Mouse (Mus musculus): ENCODE measurements at regions not wholly inside any gene's neighbourhood (a gene's known extent, or its start where the extent isn't known, plus 50 kb on each side); places are given as distances from the start of the nearest gene placed in this dataset.

GRCm38 (mm10) chr11:22608945-22609344, 97.1 kb downstream of the Tmem17 start:
- peaks cover 10% of the 10 kb centered on the region for H3K4me1 ChIP-seq (replicated peaks; ENCODE audit: control insufficient read depth, insufficient read depth, low read length)
- no peak overlapping the region for H3K9ac ChIP-seq (ENCODE audit: low read length)
- no peak overlapping the region for H3K27ac ChIP-seq (ENCODE audit: low read depth)
- H3K36me3 ChIP-seq (ENCODE audit: control insufficient read depth, insufficient read depth, low read length): no peaks in the 10 kb centered on the region
- no peak for DNase-seq (ENCODE audit: low spot score)
- H3K27me3 ChIP-seq (replicated peaks; ENCODE audit: control insufficient read depth, insufficient read depth, low read length): no peaks in the 10 kb centered on the region
- no peak overlapping the region for H3K4me3 ChIP-seq (ENCODE audit: low read depth, low read length)
- no peak for ATAC-seq (replicated peaks; ENCODE audit: low FRiP score, low TSS enrichment, low read depth)
- H3K9me3 ChIP-seq (ENCODE audit: control insufficient read depth, low read length): no peaks in the 10 kb centered on the region
- no peak overlapping the region for H3K4me2 ChIP-seq (ENCODE audit: low read length)

DNA sequence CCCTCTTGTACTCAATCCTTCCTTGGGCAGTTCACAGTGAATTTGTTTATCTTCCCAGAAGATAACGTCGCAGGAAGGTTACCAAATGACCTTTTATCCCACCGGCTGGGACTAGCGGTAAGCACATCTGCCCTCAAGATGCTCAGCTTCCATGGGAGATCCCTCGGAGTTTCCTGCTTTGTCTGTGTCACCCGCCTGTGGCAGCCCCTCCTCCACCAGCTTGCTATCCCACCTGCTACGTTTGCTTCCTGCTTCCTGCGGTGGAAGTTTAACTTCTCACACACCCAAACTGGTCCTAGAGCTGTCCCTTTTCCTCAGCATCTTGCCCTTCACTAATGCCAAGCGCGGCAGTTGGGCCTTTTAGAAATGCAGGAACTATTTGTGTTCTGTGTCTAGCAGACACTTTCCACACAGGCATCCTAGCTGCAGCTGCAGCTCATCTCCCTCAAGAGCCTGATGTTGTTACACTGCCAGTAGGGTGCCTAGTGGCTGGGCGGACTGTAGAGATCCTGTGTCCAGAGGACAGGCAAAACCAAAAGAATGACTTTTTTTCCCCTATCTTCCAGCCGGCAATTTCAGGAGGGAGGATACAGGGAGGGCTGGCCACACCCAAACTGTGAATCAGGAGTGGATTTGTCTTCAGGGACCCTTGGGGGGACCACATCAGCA, 98.7 kb downstream of the Tmem17 start:
- H3K27me3 ChIP-seq (replicated peaks; ENCODE audit: control insufficient read depth, insufficient read depth, low read length): no peaks in the 10 kb centered on the region
- H3K27ac ChIP-seq (ENCODE audit: low read depth): no peak overlapping the region
- H3K4me1 ChIP-seq (replicated peaks; ENCODE audit: control insufficient read depth, insufficient read depth, low read length): peaks cover 10% of the 10 kb centered on the region
- H3K36me3 ChIP-seq (ENCODE audit: control insufficient read depth, insufficient read depth, low read length): no peaks in the 10 kb centered on the region
- no peak for DNase-seq (ENCODE audit: low spot score)
- 3% methylated on average over 12 of the region's 12 CpGs for WGBS
- no peak for ATAC-seq (replicated peaks; ENCODE audit: low FRiP score, low TSS enrichment, low read depth)
- no peaks in the 10 kb centered on the region for H3K9me3 ChIP-seq (ENCODE audit: control insufficient read depth, low read length)
- H3K9ac ChIP-seq (ENCODE audit: low read length): no peak overlapping the region
- H3K4me3 ChIP-seq (ENCODE audit: low read depth, low read length): no peak overlapping the region
- H3K4me2 ChIP-seq (ENCODE audit: low read length): peak overlapping the region; percentile 33

DNA sequence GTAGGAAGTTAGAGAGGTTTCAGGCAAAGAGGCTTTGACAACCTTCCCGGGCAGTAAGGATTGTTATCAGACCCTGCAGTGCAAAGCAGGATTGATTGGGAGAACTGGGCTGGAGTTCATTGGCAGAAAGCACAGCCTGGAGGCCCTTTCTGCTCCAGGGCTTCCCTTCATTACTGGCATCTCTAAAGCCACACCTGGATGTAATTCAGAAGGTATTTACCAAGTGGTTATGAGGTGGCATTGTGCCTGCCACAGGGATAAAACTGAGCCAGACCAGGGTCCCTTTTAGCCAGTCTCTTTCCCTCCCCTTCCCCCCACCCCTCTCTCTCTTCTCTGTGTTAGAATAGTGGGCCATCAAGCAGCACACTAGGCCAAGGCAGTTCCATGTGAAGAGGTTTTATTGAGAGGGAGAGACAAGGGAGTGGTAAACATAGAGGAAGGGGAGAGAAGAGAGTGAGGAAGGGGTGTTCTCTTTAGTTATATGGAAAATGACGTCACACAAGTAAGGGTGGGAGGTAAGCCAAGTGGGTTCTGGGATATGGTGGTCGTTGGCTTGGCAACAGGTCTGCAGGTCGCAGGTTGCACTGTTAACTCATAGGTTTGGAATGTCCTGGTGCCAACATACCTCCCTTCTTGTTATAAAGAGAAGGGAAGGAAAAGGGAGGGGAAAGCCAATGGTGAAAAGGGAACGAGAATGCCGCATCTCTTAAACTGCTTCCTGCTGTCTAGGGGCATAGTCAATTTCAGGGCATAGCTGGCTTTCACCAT, 99.4 kb downstream of the Tmem17 start:
- Histone ChIP-seq H3K4me1 (replicated peaks; ENCODE audit: control insufficient read depth, insufficient read depth, low read length) (peaks cover 10% of the 10 kb centered on the region), H3K36me3 (ENCODE audit: control insufficient read depth, insufficient read depth, low read length) (no peaks in the 10 kb centered on the region), H3K9me3 (ENCODE audit: control insufficient read depth, low read length) (no peaks in the 10 kb centered on the region), H3K4me3 (ENCODE audit: low read depth, low read length) (no peak overlapping the region), H3K4me2 (ENCODE audit: low read length) (no peak overlapping the region; the same call in 1 of the 2 replicates), H3K9ac (ENCODE audit: low read length) (no peak overlapping the region), H3K27ac (ENCODE audit: low read depth) (no peak overlapping the region), H3K27me3 (replicated peaks; ENCODE audit: control insufficient read depth, insufficient read depth, low read length) (no peaks in the 10 kb centered on the region)
- DNase-seq (ENCODE audit: low spot score) (no peak), ATAC-seq (replicated peaks; ENCODE audit: low FRiP score, low TSS enrichment, low read depth) (no peak)
- 53% methylated on average over 6 of the region's 6 CpGs for WGBS

DNA sequence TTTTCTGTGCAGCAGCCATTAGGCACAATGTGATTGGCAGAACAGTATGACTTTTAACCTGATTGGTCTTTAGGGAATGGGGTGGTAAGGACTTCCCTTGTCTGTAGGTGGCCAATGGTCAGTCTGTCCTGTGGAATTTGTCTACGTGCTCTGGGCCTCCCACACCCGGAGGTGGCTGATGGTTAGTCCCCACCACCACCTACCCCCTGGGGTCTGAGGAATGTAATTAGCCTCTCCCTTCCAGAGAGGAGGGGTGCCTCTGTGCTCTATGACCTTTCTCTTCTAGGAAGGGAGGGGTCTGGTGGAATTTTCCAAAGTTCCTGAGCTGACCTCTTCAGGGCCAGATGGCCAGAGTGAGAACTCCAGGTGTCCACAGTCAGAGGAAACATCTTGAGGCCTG, 101.6 kb downstream of the Tmem17 start:
- WGBS: 69% methylated on average over 2 of the region's 2 CpGs
- peaks cover 13% of the 10 kb centered on the region for H3K4me1 ChIP-seq (replicated peaks; ENCODE audit: control insufficient read depth, insufficient read depth, low read length)
- ATAC-seq (replicated peaks; ENCODE audit: low FRiP score, low TSS enrichment, low read depth) (no peak), DNase-seq (ENCODE audit: low spot score) (no peak)
- H3K36me3 ChIP-seq (ENCODE audit: control insufficient read depth, insufficient read depth, low read length): no peaks in the 10 kb centered on the region
- H3K4me2 ChIP-seq (ENCODE audit: low read length): no peak overlapping the region
- H3K4me3 ChIP-seq (ENCODE audit: low read depth, low read length): no peak overlapping the region
- no peak overlapping the region for H3K27ac ChIP-seq (ENCODE audit: low read depth)
- no peaks in the 10 kb centered on the region for H3K9me3 ChIP-seq (ENCODE audit: control insufficient read depth, low read length)
- no peak overlapping the region for H3K9ac ChIP-seq (ENCODE audit: low read length)
- no peaks in the 10 kb centered on the region for H3K27me3 ChIP-seq (replicated peaks; ENCODE audit: control insufficient read depth, insufficient read depth, low read length)

GRCm38 (mm10) chr11:22617204-22617874, 105.5 kb downstream of the Tmem17 start:
- H3K4me2 ChIP-seq (ENCODE audit: low read length): peak overlapping the region; percentile 51
- no peaks in the 10 kb centered on the region for H3K27me3 ChIP-seq (replicated peaks; ENCODE audit: control insufficient read depth, insufficient read depth, low read length)
- H3K9me3 ChIP-seq (ENCODE audit: control insufficient read depth, low read length): no peaks in the 10 kb centered on the region
- H3K9ac ChIP-seq (ENCODE audit: low read length): peak overlapping the region; percentile 23; the same call in 1 of the 2 replicates
- H3K27ac ChIP-seq (ENCODE audit: low read depth): peak overlapping the region; percentile 22; the same call in 1 of the 2 replicates
- WGBS: 13% methylated on average over 21 of the region's 21 CpGs
- no peaks in the 10 kb centered on the region for H3K36me3 ChIP-seq (ENCODE audit: control insufficient read depth, insufficient read depth, low read length)
- ATAC-seq (replicated peaks; ENCODE audit: low FRiP score, low TSS enrichment, low read depth): peak; percentile 70
- peak overlapping the region; percentile 28 for H3K4me3 ChIP-seq (ENCODE audit: low read depth, low read length)
- DNase-seq (ENCODE audit: low spot score): peak; percentile 98
- H3K4me1 ChIP-seq (replicated peaks; ENCODE audit: control insufficient read depth, insufficient read depth, low read length): peaks cover 3% of the 10 kb centered on the region; the same call in 1 of the 2 replicates

DNA sequence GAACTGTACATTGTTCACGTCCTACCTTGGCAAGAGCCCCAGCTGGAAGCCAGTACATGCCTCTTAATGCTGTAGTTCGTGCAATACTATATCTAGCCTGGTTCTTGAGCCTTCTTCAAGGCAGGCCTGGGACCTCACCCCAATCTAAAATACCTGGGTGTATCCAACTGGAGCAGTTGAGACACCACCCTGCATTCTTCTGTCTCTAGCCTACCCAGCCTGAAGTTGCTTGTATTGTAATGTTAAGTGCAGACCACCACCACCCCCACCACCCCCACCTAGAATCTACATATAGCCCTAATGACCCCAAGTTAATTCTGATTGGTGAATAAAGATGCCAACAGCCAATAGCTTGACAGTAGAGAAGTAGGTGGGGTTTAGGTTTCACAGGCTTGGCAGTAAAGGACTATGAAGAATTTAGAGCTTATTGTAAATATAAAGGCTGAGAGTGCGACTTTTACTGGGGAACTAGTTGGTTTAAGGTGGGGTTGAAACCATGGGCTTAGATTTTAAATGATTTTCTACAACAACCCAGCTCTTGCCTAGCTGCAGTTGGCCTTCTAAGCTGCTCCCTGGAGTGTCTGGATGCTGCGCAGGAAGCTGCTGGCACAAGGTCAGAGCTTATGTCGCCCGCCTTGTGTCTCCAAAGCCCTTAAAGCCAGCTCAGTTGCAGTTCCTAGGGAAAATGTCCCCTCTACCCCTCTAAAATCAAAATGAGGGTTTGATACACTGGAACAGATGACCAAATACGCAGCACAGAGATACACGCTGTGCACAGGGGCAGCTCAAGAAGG, 109.2 kb downstream of the Tmem17 start:
- Histone ChIP-seq H3K4me1 (replicated peaks; ENCODE audit: control insufficient read depth, insufficient read depth, low read length) (peaks cover 3% of the 10 kb centered on the region; the same call in 1 of the 2 replicates), H3K27ac (ENCODE audit: low read depth) (no peak overlapping the region)

DNA sequence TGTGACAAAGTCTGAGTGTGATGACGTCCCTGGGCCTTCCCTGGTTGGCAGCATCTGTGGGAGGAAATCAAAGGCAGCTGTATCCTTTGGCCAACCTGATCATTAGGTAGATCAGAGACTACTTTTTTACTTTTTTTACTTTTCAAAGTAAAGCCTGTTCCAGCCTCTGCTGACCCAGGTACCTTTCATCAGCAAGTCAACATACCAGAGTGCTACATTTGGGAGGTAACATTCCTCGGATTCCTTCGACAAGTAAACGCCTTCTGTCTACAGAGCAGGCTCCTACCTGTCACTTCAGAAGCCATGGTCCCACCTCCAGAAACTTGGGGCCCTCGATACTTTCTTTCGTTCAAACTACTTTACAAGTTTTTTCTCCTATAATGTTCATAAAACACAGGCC, 110.0 kb downstream of the Tmem17 start:
- WGBS: 39% methylated on average over 6 of the region's 6 CpGs

More for the DNA sequence above, 109.2 kb downstream of the Tmem17 start:
- Histone ChIP-seq H3K9me3 (ENCODE audit: control insufficient read depth, low read length) (no peaks in the 10 kb centered on the region), H3K36me3 (ENCODE audit: control insufficient read depth, insufficient read depth, low read length) (no peaks in the 10 kb centered on the region), H3K4me2 (ENCODE audit: low read length) (no peak overlapping the region), H3K4me3 (ENCODE audit: low read depth, low read length) (no peak overlapping the region), H3K9ac (ENCODE audit: low read length) (no peak overlapping the region), H3K27me3 (replicated peaks; ENCODE audit: control insufficient read depth, insufficient read depth, low read length) (no peaks in the 10 kb centered on the region)
- no peak for DNase-seq (ENCODE audit: low spot score)
- no peak for ATAC-seq (replicated peaks; ENCODE audit: low FRiP score, low TSS enrichment, low read depth)
- 75% methylated on average over 8 of the region's 8 CpGs for WGBS

GRCm38 (mm10) chr11:22622496-22622997, 110.7 kb downstream of the Tmem17 start:
- H3K4me2 ChIP-seq (ENCODE audit: low read length): no peak overlapping the region
- no peaks in the 10 kb centered on the region for H3K36me3 ChIP-seq (ENCODE audit: control insufficient read depth, insufficient read depth, low read length)
- no peak overlapping the region for H3K9ac ChIP-seq (ENCODE audit: low read length)
- no peak overlapping the region for H3K27ac ChIP-seq (ENCODE audit: low read depth)
- no peak overlapping the region for H3K4me3 ChIP-seq (ENCODE audit: low read depth, low read length)
- no peaks in the 10 kb centered on the region for H3K27me3 ChIP-seq (replicated peaks; ENCODE audit: control insufficient read depth, insufficient read depth, low read length)
- DNase-seq (ENCODE audit: low spot score) (no peak), ATAC-seq (replicated peaks; ENCODE audit: low FRiP score, low TSS enrichment, low read depth) (no peak)
- H3K4me1 ChIP-seq (replicated peaks; ENCODE audit: control insufficient read depth, insufficient read depth, low read length): no peaks in the 10 kb centered on the region
- H3K9me3 ChIP-seq (ENCODE audit: control insufficient read depth, low read length): no peaks in the 10 kb centered on the region
- 44% methylated on average over 8 of the region's 8 CpGs for WGBS

More for the DNA sequence above, 110.0 kb downstream of the Tmem17 start:
- Histone ChIP-seq H3K4me3 (ENCODE audit: low read depth, low read length) (no peak overlapping the region), H3K9me3 (ENCODE audit: control insufficient read depth, low read length) (no peaks in the 10 kb centered on the region), H3K27ac (ENCODE audit: low read depth) (no peak overlapping the region), H3K27me3 (replicated peaks; ENCODE audit: control insufficient read depth, insufficient read depth, low read length) (no peaks in the 10 kb centered on the region), H3K36me3 (ENCODE audit: control insufficient read depth, insufficient read depth, low read length) (no peaks in the 10 kb centered on the region), H3K4me2 (ENCODE audit: low read length) (no peak overlapping the region), H3K4me1 (replicated peaks; ENCODE audit: control insufficient read depth, insufficient read depth, low read length) (peaks cover 3% of the 10 kb centered on the region; the same call in 1 of the 2 replicates), H3K9ac (ENCODE audit: low read length) (no peak overlapping the region)
- ATAC-seq (replicated peaks; ENCODE audit: low FRiP score, low TSS enrichment, low read depth) (no peak), DNase-seq (ENCODE audit: low spot score) (no peak)
